Mouse (Mus musculus) heart, adult 11 months (tissue): ENCODE results near the gene AF366264.
"Not testable (repeated sequence)": the region's sequence is repeated elsewhere in the genome, so short reads cannot be mapped to it uniquely, and the experiment has no call there.

ENCODE experiments used
- DNase-seq: peaks from one replicate; pipeline ENCODE4 v3.0.0; 2022

AF366264 gene

DNA sequence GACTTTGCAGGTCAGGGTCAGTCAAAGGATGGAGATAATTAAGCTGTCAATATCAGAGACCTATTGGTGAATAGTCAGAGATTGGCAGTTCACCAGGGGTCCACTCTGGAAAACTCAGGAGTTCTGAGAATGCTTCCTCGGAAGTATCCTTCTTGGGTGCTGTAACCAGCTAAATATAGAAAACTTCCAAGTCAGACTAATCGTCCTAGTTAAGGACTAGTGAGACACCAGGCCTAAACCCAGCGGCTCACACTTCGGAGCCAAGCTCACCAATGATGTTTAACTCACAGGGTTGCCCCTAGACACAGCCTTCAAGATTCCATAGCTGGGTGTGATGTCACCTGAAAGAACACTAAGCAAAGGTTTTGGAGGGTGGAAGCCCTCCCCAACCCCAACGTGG, at the start of gene AF366264:
Gene AF366264 (minus strand): TSS at position 101 of the 400 bp plus-strand sequence.
- DNase-seq: not testable (repeated sequence)

DNA sequence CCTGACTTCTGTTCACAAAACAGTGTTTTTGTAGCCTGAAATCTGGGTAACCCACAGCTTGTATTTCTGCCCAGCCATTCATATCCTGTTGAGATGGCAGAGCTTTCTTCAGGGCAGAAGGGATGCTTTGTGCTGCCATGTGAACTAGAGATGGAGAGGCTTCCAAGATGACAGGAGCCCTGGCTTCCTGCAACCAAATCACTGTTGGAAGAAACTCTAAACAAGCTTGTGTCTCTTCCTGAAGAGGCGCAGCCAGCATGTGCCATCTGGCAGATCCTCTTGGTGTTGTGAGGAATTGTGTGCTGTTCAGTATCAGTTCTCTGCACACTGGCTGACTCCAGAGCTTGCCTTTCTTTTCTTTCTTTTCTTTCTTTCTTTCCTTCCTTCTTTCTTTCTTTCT, 5.1 kb upstream of the AF366264 start:
- DNase-seq: not testable (repeated sequence)

DNA sequence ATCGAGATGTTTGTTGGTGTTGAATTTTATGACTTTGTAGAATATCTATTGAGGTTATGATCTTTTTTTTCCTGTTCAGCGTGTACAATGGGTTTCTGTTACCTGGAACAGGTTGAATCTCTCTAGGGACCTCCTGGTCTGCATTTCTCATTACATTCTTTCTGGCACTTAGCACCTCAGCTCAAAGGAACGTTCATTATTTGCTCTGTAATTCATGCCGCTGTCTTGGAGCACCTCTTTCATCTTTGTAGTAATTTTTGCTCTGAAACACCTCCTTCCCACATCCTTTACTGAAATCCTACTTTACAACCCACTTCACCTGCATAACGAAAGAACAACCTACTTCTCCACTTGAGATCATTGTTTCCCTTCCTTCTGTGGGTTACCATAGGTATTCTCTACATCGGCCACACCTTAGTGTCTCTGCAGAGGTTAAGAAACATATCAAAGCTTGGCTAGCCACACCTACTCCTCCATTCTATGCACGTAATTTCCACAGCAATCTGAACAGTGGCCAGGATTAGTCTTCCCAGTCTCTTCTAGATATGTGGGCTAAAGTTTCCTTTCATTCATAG, 9.5 kb downstream of the AF366264 start:
- no peak for DNase-seq

DNA sequence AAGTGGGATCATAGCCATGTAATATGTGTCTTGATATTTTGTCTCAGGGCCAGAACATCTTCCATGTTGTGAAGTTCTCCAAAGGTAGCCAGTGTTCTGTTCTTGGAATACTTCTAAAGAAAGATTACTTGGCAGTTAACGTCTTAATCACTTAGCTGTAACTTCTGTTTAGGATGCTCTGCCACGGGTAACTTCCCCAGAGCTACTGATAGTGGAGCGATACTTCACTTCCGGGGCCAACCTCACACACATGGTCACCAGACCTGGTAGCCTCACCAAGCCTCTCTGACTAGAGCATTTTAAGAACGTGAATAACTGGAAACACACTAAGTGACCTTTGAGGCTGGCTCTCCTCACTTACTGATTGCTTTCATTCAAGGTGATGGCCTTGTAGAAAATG, 38.6 kb downstream of the AF366264 start:
- no peak for DNase-seq

DNA sequence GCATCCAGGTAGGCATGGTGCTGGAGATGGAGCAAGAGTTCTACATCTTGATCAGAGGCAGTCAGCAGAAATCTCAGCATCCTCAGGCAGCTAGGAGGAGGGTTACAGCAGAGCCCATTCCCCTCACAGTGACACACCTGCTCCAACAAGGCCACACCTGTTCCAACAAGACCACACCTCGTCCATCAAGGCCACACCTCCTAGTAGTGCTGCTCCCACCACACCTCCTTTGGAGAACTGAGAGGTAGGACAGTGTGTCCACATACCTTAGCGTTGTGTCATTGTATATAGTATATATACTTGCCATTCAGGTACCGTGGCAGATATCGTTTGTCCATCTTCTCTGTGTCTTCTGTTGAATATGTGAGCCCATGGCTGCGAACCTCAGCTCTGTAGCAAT, 40.5 kb downstream of the AF366264 start:
- DNase-seq: no peak

DNA sequence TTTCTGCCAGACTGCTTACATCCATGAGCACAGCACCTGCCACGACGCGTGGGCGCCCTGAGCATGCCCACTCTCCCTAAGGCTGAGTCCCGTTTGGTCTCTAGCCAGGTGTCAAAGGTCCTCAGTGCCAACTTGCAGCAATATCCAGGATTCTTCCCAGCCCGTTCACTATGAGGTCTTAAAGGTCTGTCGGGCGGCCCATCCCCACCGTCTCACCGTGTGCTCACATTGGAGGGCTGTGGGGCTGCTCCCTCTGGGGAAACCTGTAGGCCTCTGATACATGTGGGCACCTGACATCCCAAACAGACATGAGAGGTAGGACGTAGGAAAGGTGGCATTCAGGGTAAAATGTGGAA, 44.5 kb downstream of the AF366264 start:
- no peak for DNase-seq

DNA sequence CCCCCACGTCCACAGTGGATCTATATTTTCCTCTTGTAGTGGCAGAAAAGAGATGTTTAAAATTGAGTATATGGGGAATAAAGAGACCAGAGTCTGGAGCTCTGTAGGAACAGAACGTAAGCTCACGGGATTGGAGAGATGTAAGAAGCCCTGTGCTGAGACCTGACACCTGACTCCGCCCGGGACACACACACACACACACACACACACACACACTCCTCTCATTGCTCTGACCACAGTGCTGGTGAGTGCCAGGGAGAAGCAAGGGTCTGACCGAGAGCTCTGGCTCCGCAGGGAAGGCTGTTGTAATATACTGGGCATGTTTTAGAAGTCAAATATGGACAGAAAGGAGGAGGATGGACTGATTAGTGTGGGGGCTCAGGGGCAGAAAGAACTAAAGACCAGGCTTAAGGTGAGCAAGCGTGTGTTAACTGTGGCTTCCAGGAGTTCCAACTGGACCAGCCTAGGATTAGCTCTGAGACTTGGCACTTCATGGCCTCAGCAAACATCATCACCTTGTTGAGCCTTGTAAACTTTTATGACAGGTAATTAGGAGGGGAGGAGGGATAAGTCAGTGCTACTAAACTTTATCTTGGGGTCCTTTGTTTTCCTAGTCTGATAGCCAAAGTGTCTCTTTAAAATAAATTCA, 45.0 kb downstream of the AF366264 start:
- peak; percentile 77 for DNase-seq

DNA sequence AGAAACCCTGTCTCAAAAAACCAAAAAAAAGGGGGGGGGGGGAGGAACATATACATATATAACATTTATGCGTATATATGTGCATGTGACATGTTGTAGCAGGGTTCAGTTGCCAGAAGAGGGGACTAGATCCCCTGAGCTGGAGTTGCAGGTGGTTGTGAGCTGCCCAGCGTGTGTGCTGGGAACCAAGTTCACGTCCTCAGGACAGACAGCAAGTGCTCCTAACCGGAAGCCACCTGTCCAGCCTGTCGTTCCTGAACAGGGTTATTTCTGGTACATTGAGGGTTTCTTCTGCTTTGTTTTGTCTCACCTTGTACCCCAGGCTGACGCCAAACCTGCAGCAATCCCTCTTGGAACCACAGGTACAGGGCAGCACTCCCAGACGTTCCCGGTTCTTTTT, 48.6 kb downstream of the AF366264 start:
- no peak for DNase-seq

DNA sequence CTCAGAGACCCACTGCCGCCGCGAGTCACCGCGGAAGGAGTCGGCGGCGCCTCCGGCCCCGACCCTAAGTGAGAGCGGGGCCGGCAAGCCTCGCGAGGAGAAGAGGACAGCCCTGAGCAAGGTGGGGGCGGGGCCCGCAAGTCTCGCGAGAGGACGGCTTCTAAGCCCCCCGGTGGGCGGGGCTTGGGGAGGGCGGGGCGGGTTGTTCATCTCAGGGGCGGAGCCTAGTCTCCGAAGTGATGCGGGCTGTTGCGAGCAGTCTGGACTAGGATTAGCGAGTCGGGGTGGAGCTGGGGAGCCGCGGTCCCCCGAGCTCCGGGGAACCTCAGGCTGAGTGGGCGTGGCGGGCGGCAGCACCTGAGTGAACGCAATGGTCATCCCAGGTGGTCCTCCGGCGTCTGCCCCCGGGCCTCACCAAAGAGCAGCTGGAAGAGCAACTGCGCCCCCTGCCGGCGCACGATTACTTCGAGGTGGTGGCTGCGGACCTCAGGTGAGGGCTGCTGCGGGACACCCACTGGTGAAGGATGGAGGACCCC, 52.4 kb downstream of the AF366264 start:
- peak; percentile 99 for DNase-seq

DNA sequence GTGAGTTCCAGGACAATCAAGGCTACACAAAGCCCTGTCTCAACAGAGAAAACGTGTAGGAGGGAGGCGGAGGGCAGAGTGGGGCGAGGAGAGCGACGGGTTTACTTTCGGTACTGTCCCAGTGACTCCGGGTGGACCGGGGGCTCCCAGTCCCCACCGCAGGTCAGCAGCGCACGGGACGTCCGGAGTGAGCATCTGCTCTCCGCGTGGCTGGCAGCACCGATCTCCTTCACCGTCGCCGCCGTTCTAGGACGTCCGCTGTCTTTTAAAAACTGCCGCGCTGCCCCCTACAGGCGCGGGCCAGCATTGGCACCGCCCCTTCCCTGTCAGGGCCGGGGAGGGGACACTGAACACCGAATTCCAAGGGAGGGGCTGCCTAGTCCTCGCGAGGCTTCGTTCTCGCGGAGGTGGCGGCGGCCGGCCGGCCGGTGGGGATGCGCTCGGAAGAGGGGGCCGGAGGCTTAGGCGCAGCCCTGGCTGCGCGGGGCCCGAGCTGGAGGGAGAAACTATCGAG, 52.9 kb downstream of the AF366264 start, which contains the start of gene Upf3a:
Gene Upf3a (plus strand): TSS at position 366 of the 514 bp plus-strand sequence.
- peak; percentile 99 for DNase-seq
